Mouse (Mus musculus): ENCODE measurements at regions not wholly inside any gene's neighbourhood (a gene's known extent, or its start where the extent isn't known, plus 50 kb on each side); places are given as distances from the start of the nearest gene placed in this dataset.

- Histone ChIP-seq H3K4me1 (ENCODE audit: control insufficient read depth in 1 of 2, insufficient read depth in 2 of 2, low read length in 2 of 2) (no peaks in the 10 kb centered on the region), H3K27me3 (ENCODE audit: control insufficient read depth in 1 of 2, insufficient read depth in 2 of 2, low read length in 2 of 2) (no peaks in the 10 kb centered on the region), H3K9me3 (replicated peaks; ENCODE audit: insufficient read depth, low read length) (no peaks in the 10 kb centered on the region), H3K36me3 (ENCODE audit: control insufficient read depth in 1 of 2, insufficient read depth in 2 of 2, low read length in 2 of 2) (no peaks in the 10 kb centered on the region), H3K4me3 (ENCODE audit: control insufficient read depth in 1 of 2, insufficient read depth in 1 of 2, low read depth in 2 of 2, low read length in 2 of 2) (no peak overlapping the region), H3K79me2 (ENCODE audit: control insufficient read depth, insufficient read depth, low read length, poor library complexity) (no peaks in the 10 kb centered on the region), H3K27ac (ENCODE audit: control insufficient read depth, low read depth, low read length) (no peak overlapping the region), H3K9ac (ENCODE audit: control insufficient read depth, low read depth, low read length, poor library complexity, severe bottlenecking) (no peak overlapping the region)
- no peak for DNase-seq (ENCODE audit: low read depth, low spot score)
- TF ChIP-seq ZKSCAN1 (IDR thresholded peaks at IDR 0.05; ENCODE audit: low read depth, low read length) (no peak), GATA1 (IDR thresholded peaks at IDR 0.05; ENCODE audit: low read depth, low read length) (no peak), POLR2AphosphoS5 (IDR thresholded peaks at IDR 0.05; ENCODE audit: borderline replicate concordance, low read depth, low read length) (no peak), ZC3H11A (IDR thresholded peaks at IDR 0.05; ENCODE audit: low read depth, low read length) (no peak), KAT2A (conservative IDR thresholded peaks at IDR 0.05; ENCODE audit: low read depth, low read length) (no peak), UBTF (IDR thresholded peaks at IDR 0.05; ENCODE audit: borderline replicate concordance, insufficient read depth, low read depth, low read length) (no peak), MAFK (IDR thresholded peaks at IDR 0.05; ENCODE audit: borderline replicate concordance, low read depth, low read length) (no peak), CHD1 (IDR thresholded peaks at IDR 0.05; ENCODE audit: low read depth, low read length) (no peak), EP300 (IDR thresholded peaks at IDR 0.05; ENCODE audit: low read depth in 1 of 2, low read length in 2 of 2) (no peak), MEF2A (IDR thresholded peaks at IDR 0.05; ENCODE audit: extremely low read depth, insufficient replicate concordance, low read depth, low read length, poor library complexity, severe bottlenecking) (no peak), SMC3 (IDR thresholded peaks at IDR 0.05; ENCODE audit: low read depth, low read length) (no peak)
Observed at GRCm38 (mm10) chr15:51038968-51039367, 2845.7 kb upstream of the Gm7489 start.

- Histone ChIP-seq H3K27me3 (ENCODE audit: control insufficient read depth in 1 of 2, insufficient read depth in 2 of 2, low read length in 2 of 2) (no peaks in the 10 kb centered on the region), H3K4me3 (ENCODE audit: control insufficient read depth in 1 of 2, insufficient read depth in 1 of 2, low read depth in 2 of 2, low read length in 2 of 2) (no peak overlapping the region), H3K9me3 (replicated peaks; ENCODE audit: insufficient read depth, low read length) (no peaks in the 10 kb centered on the region), H3K4me1 (ENCODE audit: control insufficient read depth in 1 of 2, insufficient read depth in 2 of 2, low read length in 2 of 2) (no peaks in the 10 kb centered on the region), H3K9ac (ENCODE audit: control insufficient read depth, low read depth, low read length, poor library complexity, severe bottlenecking) (no peak overlapping the region), H3K27ac (ENCODE audit: control insufficient read depth, low read depth, low read length) (no peak overlapping the region), H3K36me3 (ENCODE audit: control insufficient read depth in 1 of 2, insufficient read depth in 2 of 2, low read length in 2 of 2) (no peaks in the 10 kb centered on the region), H3K79me2 (ENCODE audit: control insufficient read depth, insufficient read depth, low read length, poor library complexity) (no peaks in the 10 kb centered on the region)
- DNase-seq (ENCODE audit: low read depth, low spot score), result no peak
- no peak for TF ChIP-seq ZNF384 (IDR thresholded peaks at IDR 0.05; ENCODE audit: low read depth, low read length)
- no peak for TF ChIP-seq USF1 (IDR thresholded peaks at IDR 0.05; ENCODE audit: low read depth, low read length)
- TF ChIP-seq CHD1 (IDR thresholded peaks at IDR 0.05; ENCODE audit: low read depth, low read length), result no peak
- no peak for TF ChIP-seq UBTF (IDR thresholded peaks at IDR 0.05; ENCODE audit: borderline replicate concordance, insufficient read depth, low read depth, low read length)
- TF ChIP-seq BHLHE40 (IDR thresholded peaks at IDR 0.05; ENCODE audit: borderline replicate concordance, low read depth, low read length), result no peak
- TF ChIP-seq MXI1 (IDR thresholded peaks at IDR 0.05; ENCODE audit: low read depth, low read length), result no peak
Observed at GRCm38 (mm10) chr15:51070538-51070937, 2814.2 kb upstream of the Gm7489 start.
